Mouse (Mus musculus) forebrain, embryonic 11.5 days (tissue): Measurements from ENCODE around the gene Asxl1. TPM values are rescaled to one million over a fixed set of nuclear protein-coding genes. Genes with fewer than 3 reads are reported as not detected.
A peak's percentile ranks its signal among the peaks of the same experiment; 100 is the strongest.

ENCODE experiments used
- ATAC-seq: fragments of 200-750 bp; cut with Nextera tagmentation; replicated peaks from 2 replicates; pipeline ENCODE4 v1.8.0; 2017; ENCODE audit warnings: moderate TSS enrichment; ENCODE audit not compliant: low FRiP score
- DNase-seq: peaks from one replicate; pipeline ENCODE4 v3.0.0-alpha.2; 2017; ENCODE audit warnings: low spot score
- H3K27ac ChIP-seq: fragments of 300-500 bp; sonication (generic); 2 replicates; pipeline ENCODE4 v1.5.1; 2014; ENCODE audit warnings: low read depth, low read length
- H3K27me3 ChIP-seq: fragments of 300-500 bp; sonication (generic); 2 replicates; pipeline ENCODE4 v1.6.1; 2014; ENCODE audit warnings: mild to moderate bottlenecking, low read length, mixed read lengths; ENCODE audit not compliant: control insufficient read depth, insufficient read depth
- H3K36me3 ChIP-seq: fragments of 300-500 bp; sonication (generic); 2 replicates; pipeline ENCODE4 v1.6.1; 2014; ENCODE audit warnings: mild to moderate bottlenecking, low read length, moderate library complexity, mixed read lengths; ENCODE audit not compliant: control insufficient read depth, insufficient read depth
- H3K4me1 ChIP-seq: fragments of 300-500 bp; sonication (generic); replicated peaks from 2 replicates; pipeline ENCODE4 v1.6.1; 2014; ENCODE audit warnings: low read length, mixed read lengths; ENCODE audit not compliant: control insufficient read depth, insufficient read depth
- H3K4me2 ChIP-seq: fragments of 300-500 bp; sonication (generic); 2 replicates; pipeline ENCODE4 v1.6.1; 2014; ENCODE audit warnings: low read depth, mild to moderate bottlenecking, low read length, moderate library complexity, mixed read lengths; ENCODE audit not compliant: severe bottlenecking
- H3K4me3 ChIP-seq: fragments of 300-500 bp; sonication (generic); 2 replicates; pipeline ENCODE4 v1.5.1; 2014; ENCODE audit warnings: low read depth, low read length
- H3K9ac ChIP-seq: fragments of 300-500 bp; sonication (generic); 2 replicates; pipeline ENCODE4 v1.6.1; 2014; ENCODE audit warnings: low read length
- H3K9me3 ChIP-seq: fragments of 300-500 bp; sonication (generic); 2 replicates; pipeline ENCODE4 v1.6.1; 2016; ENCODE audit warnings: low read length, mixed read lengths; ENCODE audit not compliant: control insufficient read depth
- WGBS: fragments of 180-500 bp; shearing (Covaris S2); extraction: QIAGEN DNeasy Blood & Tissue Kit; methylation state at CpG from one replicate; pipeline ENCODE4 v1.1.7; 2014; 5-methylcytosine and 5-hydroxymethylcytosine counted together
- polyA plus RNA-seq: library from polyadenylated mRNA; unstranded; fragments of >200 nt; fragmentation: Nextera tagmentation; extraction: Ambion mirVana; gene quantifications from 2 replicates; pipeline ENCODE4 v1.2.1, GENCODE M21; 2014

Gene Asxl1
- polyA plus RNA-seq, 1 experiment from 2014 or later = 25.4 TPM

DNA sequence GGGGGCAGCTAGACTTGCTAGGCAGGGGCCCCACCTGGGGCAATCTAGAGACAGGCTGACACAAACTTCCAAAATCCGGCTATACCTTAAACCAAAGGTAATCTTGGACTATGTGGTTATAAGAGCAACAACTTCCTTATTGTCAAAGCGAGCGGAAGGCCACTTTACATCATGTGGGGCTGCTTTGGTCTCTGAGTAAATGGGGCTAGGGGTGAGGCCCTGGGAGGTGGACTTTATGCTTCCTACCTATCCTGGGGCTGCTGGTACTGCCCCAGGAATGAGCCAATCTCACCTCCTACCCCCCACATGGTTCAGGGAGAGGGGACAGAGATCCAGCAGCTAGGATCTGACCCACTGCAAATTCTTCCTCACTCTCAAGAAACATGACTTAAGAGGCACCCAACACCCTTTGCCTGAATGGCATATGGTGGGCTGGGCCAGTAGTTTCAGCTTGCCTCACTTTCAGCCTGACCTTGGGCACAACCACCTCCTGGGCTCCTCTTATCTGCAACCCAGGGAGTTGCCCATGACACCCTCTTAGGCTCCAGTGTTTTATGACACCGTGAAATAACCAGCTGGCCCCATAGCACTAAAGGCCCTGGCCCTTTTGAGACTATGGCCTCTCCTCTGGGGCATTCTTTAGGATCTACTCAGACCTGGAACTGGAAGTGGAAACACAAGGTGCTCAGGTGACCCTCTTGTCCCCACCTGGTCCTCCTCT lies 79.7 kb downstream of the Asxl1 start:
- 92% methylated on average over 4 of the region's 4 CpGs for WGBS
- no peak for ATAC-seq
- Histone ChIP-seq H3K4me3 (no peak overlapping the region), H3K4me1 (peaks cover 24% of the 10 kb centered on the region), H3K9me3 (no peaks in the 10 kb centered on the region), H3K27ac (peak overlapping the region; percentile 89), H3K4me2 (no peak overlapping the region), H3K27me3 (no peaks in the 10 kb centered on the region), H3K36me3 (no peaks in the 10 kb centered on the region; the same call in 1 of the 2 replicates), H3K9ac (no peak overlapping the region)
- no peak for DNase-seq

GRCm38 (mm10) chr2:153425998-153426670 lies 80.5 kb downstream of the Asxl1 start:
- Histone ChIP-seq H3K27ac (peak overlapping the region; percentile 89), H3K27me3 (no peaks in the 10 kb centered on the region), H3K4me3 (no peak overlapping the region), H3K9ac (peak overlapping the region; percentile 51), H3K4me1 (peaks cover 24% of the 10 kb centered on the region), H3K4me2 (0 out of 2 replicates have a peak overlapping the region, but pooled peaks have one; percentile 24), H3K36me3 (no peaks in the 10 kb centered on the region; the same call in 1 of the 2 replicates), H3K9me3 (no peaks in the 10 kb centered on the region)
- peak; percentile 72 for DNase-seq
- WGBS = 18% methylated on average over 9 of the region's 9 CpGs
- peak; percentile 76 for ATAC-seq

- Histone ChIP-seq H3K27me3 (no peaks in the 10 kb centered on the region), H3K9me3 (no peaks in the 10 kb centered on the region), H3K9ac (no peak overlapping the region), H3K36me3 (no peaks in the 10 kb centered on the region; the same call in 1 of the 2 replicates), H3K27ac (0 out of 2 replicates have a peak overlapping the region, but pooled peaks have one; percentile 46), H3K4me2 (no peak overlapping the region), H3K4me1 (peaks cover 23% of the 10 kb centered on the region), H3K4me3 (no peak overlapping the region)
- ATAC-seq = no peak
- DNase-seq = no peak
- 16% methylated on average over 2 of the region's 2 CpGs for whole genome bisulfite sequencing
Measured at GRCm38 (mm10) chr2:153426931-153427330, 81.3 kb downstream of the Asxl1 start.

GRCm38 (mm10) chr2:153428485-153428884 lies 82.9 kb downstream of the Asxl1 start:
- H3K4me2 ChIP-seq = no peak overlapping the region
- H3K4me3 ChIP-seq = no peak overlapping the region
- DNase-seq (no peak), ATAC-seq (no peak)
- H3K4me1 ChIP-seq = peaks cover 21% of the 10 kb centered on the region
- H3K9me3 ChIP-seq = no peaks in the 10 kb centered on the region
- no peak overlapping the region for H3K9ac ChIP-seq
- 75% methylated on average over 2 of the region's 2 CpGs for WGBS
- H3K27me3 ChIP-seq = no peaks in the 10 kb centered on the region
- no peak overlapping the region for H3K27ac ChIP-seq
- peaks cover 2% of the 10 kb centered on the region; the same call in 1 of the 2 replicates for H3K36me3 ChIP-seq

GRCm38 (mm10) chr2:153430571-153430970 lies 84.9 kb downstream of the Asxl1 start:
- Histone ChIP-seq H3K4me1 (peaks cover 25% of the 10 kb centered on the region), H3K27me3 (no peaks in the 10 kb centered on the region), H3K4me3 (no peak overlapping the region), H3K9ac (no peak overlapping the region), H3K4me2 (no peak overlapping the region), H3K36me3 (peaks cover 2% of the 10 kb centered on the region; the same call in 1 of the 2 replicates), H3K27ac (no peak overlapping the region), H3K9me3 (no peaks in the 10 kb centered on the region)
- 92% methylated on average over 1 of the region's 1 CpGs for WGBS
- no peak for DNase-seq
- ATAC-seq = no peak

GRCm38 (mm10) chr2:153432492-153432891 lies 86.9 kb downstream of the Asxl1 start:
- no peak for DNase-seq
- 0 out of 2 replicates have a peak overlapping the region, but pooled peaks have one; percentile 31 for H3K27ac ChIP-seq
- WGBS = 55% methylated on average over 7 of the region's 7 CpGs
- H3K4me1 ChIP-seq = peaks cover 24% of the 10 kb centered on the region; the same call in 1 of the 2 replicates
- H3K27me3 ChIP-seq = no peaks in the 10 kb centered on the region
- no peak for ATAC-seq
- H3K9ac ChIP-seq = no peak overlapping the region
- H3K36me3 ChIP-seq = peaks cover 2% of the 10 kb centered on the region; the same call in 1 of the 2 replicates
- no peaks in the 10 kb centered on the region for H3K9me3 ChIP-seq
- H3K4me2 ChIP-seq = no peak overlapping the region
- H3K4me3 ChIP-seq = no peak overlapping the region

- DNase-seq = no peak
- H3K9ac ChIP-seq = no peak overlapping the region
- no peaks in the 10 kb centered on the region for H3K9me3 ChIP-seq
- no peaks in the 10 kb centered on the region for H3K27me3 ChIP-seq
- no peak overlapping the region for H3K4me2 ChIP-seq
- no peak overlapping the region for H3K27ac ChIP-seq
- no peak for ATAC-seq
- no peak overlapping the region for H3K4me3 ChIP-seq
- peaks cover 2% of the 10 kb centered on the region; the same call in 1 of the 2 replicates for H3K36me3 ChIP-seq
- peaks cover 26% of the 10 kb centered on the region; the same call in 1 of the 2 replicates for H3K4me1 ChIP-seq
- 64% methylated on average over 3 of the region's 3 CpGs for WGBS
Measured at GRCm38 (mm10) chr2:153433859-153434258, 88.2 kb downstream of the Asxl1 start.

- peaks cover 2% of the 10 kb centered on the region; the same call in 1 of the 2 replicates for H3K36me3 ChIP-seq
- H3K4me3 ChIP-seq = no peak overlapping the region
- H3K27ac ChIP-seq = 0 out of 2 replicates have a peak overlapping the region, but pooled peaks have one; percentile 2
- peaks cover 27% of the 10 kb centered on the region; the same call in 1 of the 2 replicates for H3K4me1 ChIP-seq
- no peak overlapping the region for H3K9ac ChIP-seq
- 11% methylated on average over 9 of the region's 9 CpGs for WGBS
- H3K4me2 ChIP-seq = no peak overlapping the region
- DNase-seq (no peak), ATAC-seq (0 out of 2 replicates have a peak, but pooled peaks have one; percentile 43)
- no peaks in the 10 kb centered on the region for H3K9me3 ChIP-seq
- H3K27me3 ChIP-seq = no peaks in the 10 kb centered on the region
Measured at GRCm38 (mm10) chr2:153434880-153435831, 89.5 kb downstream of the Asxl1 start.
